28 mouse cellular contexts compared by ENCODE assay signal in genomic region chr5:72902876-72903516, GRCm38 (mm10). TPM values are rescaled to one million over a fixed set of nuclear protein-coding genes. Genes with fewer than 3 reads are reported as not detected.
DNase-seq lines count a peak whose midpoint lies in the region; ATAC-seq and TF ChIP-seq lines count a peak whose summit lies in the region.
"Had no signal": no experiment of that assay in that cellular context is flagged by ENCODE, and none has a peak within 500 bp of the region (broad histone marks: within the 10 kb centered on the region; RNA-seq: fewer than 3 reads in every experiment).

No protein-coding gene starts in this region.

- WGBS in heart, embryonic 12.5 days, result 75% methylated on average over 3 of the region's 3 CpGs
- WGBS in lung, postnatal 0 days, result 65% methylated on average over 3 of the region's 3 CpGs

- no peaks in the 10 kb centered on the region for H3K36me3 ChIP-seq in heart, embryonic 12.5 days
- no peaks in the 10 kb centered on the region for H3K36me3 ChIP-seq in lung, postnatal 0 days (ENCODE audit: insufficient read depth, low read length)
- H3K36me3 ChIP-seq: embryonic facial prominence, embryonic 13.5 days; hindbrain, embryonic 12.5 days; kidney, embryonic 15.5 days; limb, embryonic 10.5 days; liver, embryonic 15.5 days; lung, embryonic 15.5 days; midbrain, embryonic 12.5 days; neural tube, embryonic 12.5 days had no signal

- intact Hi-C loops in heart, postnatal 36 days (cut with DNase I), result no loop called here

- H3K27me3 ChIP-seq in heart, embryonic 12.5 days (replicated peaks), result no peaks in the 10 kb centered on the region
- no peaks in the 10 kb centered on the region for H3K27me3 ChIP-seq in lung, postnatal 0 days (replicated peaks; ENCODE audit: insufficient read depth, low read length)
- H3K27me3 ChIP-seq: embryonic facial prominence, embryonic 13.5 days; forebrain, embryonic 13.5 days; hindbrain, embryonic 12.5 days; kidney, embryonic 15.5 days; liver, embryonic 15.5 days; lung, embryonic 15.5 days; midbrain, embryonic 12.5 days; neural tube, embryonic 12.5 days; Patski had no signal

- no peak for DNase-seq in heart, postnatal 36 days
- DNase-seq in lung, postnatal 0 days (ENCODE audit: low spot score), result peak; percentile 77
- no peak for DNase-seq in lung, postnatal 14 days
- peak; percentile 77 for DNase-seq in R1 (ENCODE audit: low read depth, low spot score)
- no peak for DNase-seq in natural killer cell, adult 2 months (ENCODE audit: low spot score in 2 of 2)
- DNase-seq: adrenal gland, adult 8-10 months; cerebellum, adult 18-20 months; cerebellum, postnatal 14 days; liver; right cerebral cortex, postnatal 14 days; thymus, adult 2 months; thymus, postnatal 4 days had no signal

- H3K27ac ChIP-seq in heart, embryonic 12.5 days (ENCODE audit: poor library complexity, severe bottlenecking), result 0 out of 2 replicates have a peak overlapping the region, but pooled peaks have one; percentile 6
- peak overlapping the region; percentile 33; the same call in 1 of the 2 replicates for H3K27ac ChIP-seq in lung, postnatal 0 days (ENCODE audit: low read length)
- H3K27ac ChIP-seq: embryonic facial prominence, embryonic 13.5 days; forebrain, embryonic 13.5 days; hindbrain, embryonic 12.5 days; kidney, embryonic 15.5 days; limb, embryonic 10.5 days; liver, embryonic 15.5 days; lung, embryonic 15.5 days; macrophage; midbrain, embryonic 12.5 days; neural tube, embryonic 12.5 days; stomach, postnatal 0 days had no signal

- ATAC-seq in heart, embryonic 12.5 days (ENCODE audit: insufficient number of reproducible peaks, low FRiP score), result no peak
- ATAC-seq in lung, postnatal 0 days, result peak; percentile 7; the same call in 1 of the 2 replicates
- ATAC-seq in monocyte, adult 5-6 weeks (replicated peaks; ENCODE audit: insufficient number of reproducible peaks, low FRiP score, low TSS enrichment, poor library complexity, severe bottlenecking), result no peak
- ATAC-seq: activated CD4-positive, CD25-positive, alpha-beta regulatory T cell, adult 4 months; forebrain, embryonic 13.5 days; intestine, postnatal 0 days; Patski had no signal

- no peak for TF ChIP-seq EP300 in lung, postnatal 0 days (IDR thresholded peaks at IDR 0.05)

- peaks cover 36% of the 10 kb centered on the region for H3K4me1 ChIP-seq in heart, embryonic 12.5 days (replicated peaks)
- H3K4me1 ChIP-seq in lung, postnatal 0 days (ENCODE audit: insufficient read depth, low read depth, low read length), result no peaks in the 10 kb centered on the region
- H3K4me1 ChIP-seq: embryonic facial prominence, embryonic 13.5 days; hindbrain, embryonic 12.5 days; kidney, embryonic 15.5 days; limb, embryonic 10.5 days; neural tube, embryonic 12.5 days had no signal

- H3K9me3 ChIP-seq in heart, embryonic 12.5 days (replicated peaks), result no peaks in the 10 kb centered on the region
- H3K9me3 ChIP-seq in lung, postnatal 0 days (ENCODE audit: low read length), result no peaks in the 10 kb centered on the region
- H3K9me3 ChIP-seq: embryonic facial prominence, embryonic 13.5 days; forebrain, embryonic 13.5 days; hindbrain, embryonic 12.5 days; kidney, embryonic 15.5 days; limb, embryonic 10.5 days; liver, embryonic 15.5 days; lung, embryonic 15.5 days; midbrain, embryonic 12.5 days; neural tube, embryonic 12.5 days had no signal

- H3K4me3 ChIP-seq in heart, embryonic 12.5 days, result no peak overlapping the region
- H3K4me3 ChIP-seq in lung, postnatal 0 days (ENCODE audit: low read depth, low read length), result no peak overlapping the region
- H3K4me3 ChIP-seq: embryonic facial prominence, embryonic 13.5 days; forebrain, embryonic 13.5 days; hindbrain, embryonic 12.5 days; kidney, embryonic 15.5 days; limb, embryonic 10.5 days; liver, embryonic 15.5 days; lung, embryonic 15.5 days; midbrain, embryonic 12.5 days; neural tube, embryonic 12.5 days had no signal

- no peak for TF ChIP-seq CTCF in lung, postnatal 0 days (IDR thresholded peaks at IDR 0.05)

- no peak overlapping the region for H3K4me2 ChIP-seq in heart, embryonic 12.5 days
- H3K4me2 ChIP-seq in lung, postnatal 0 days (replicated peaks; ENCODE audit: low read depth, low read length), result no peak overlapping the region
- H3K4me2 ChIP-seq: embryonic facial prominence, embryonic 13.5 days; forebrain, embryonic 13.5 days; hindbrain, embryonic 12.5 days; kidney, embryonic 15.5 days; liver, embryonic 15.5 days; lung, embryonic 15.5 days; midbrain, embryonic 12.5 days; neural tube, embryonic 12.5 days had no signal

- no peak overlapping the region for H3K9ac ChIP-seq in heart, embryonic 12.5 days
- H3K9ac ChIP-seq in lung, postnatal 0 days (replicated peaks; ENCODE audit: low read depth), result no peak overlapping the region
- H3K9ac ChIP-seq: embryonic facial prominence, embryonic 13.5 days; forebrain, embryonic 13.5 days; hindbrain, embryonic 12.5 days; kidney, embryonic 15.5 days; liver, embryonic 15.5 days; lung, embryonic 15.5 days; midbrain, embryonic 12.5 days; neural tube, embryonic 12.5 days had no signal

RNA-seq across cellular contexts. Expression of gene Slain2, which starts 11.1 kb away (rescaled TPM):
- polyA plus RNA-seq in heart, embryonic 12.5 days (2016; fragmentation: Nextera tagmentation; extraction: Ambion mirVana), result 31.4 and 32.6 TPM in 2 replicates
- 100 to 1,000 TPM; 145 to 163 TPM for total RNA-seq in heart, postnatal 36 days (2021)
- 13.4 and 14.1 TPM in 2 replicates for polyA plus RNA-seq in lung, postnatal 0 days (2015; fragmentation: Nextera tagmentation; extraction: Ambion mirVana)
- total RNA-seq in monocyte, adult 5-6 weeks (2017), result 44.2 to 63.4 TPM (median 44.8 TPM) in 3 replicates

RNA-seq across cellular contexts. Expression of gene Tec, which starts 34.7 kb away (rescaled TPM):
- 17.1 TPM in 2 replicates for polyA plus RNA-seq in heart, embryonic 12.5 days (2016; fragmentation: Nextera tagmentation; extraction: Ambion mirVana)
- 10 to 100 TPM; 11.0 to 16.9 TPM for total RNA-seq in heart, postnatal 36 days (2021)
- polyA plus RNA-seq in lung, postnatal 0 days (2015; fragmentation: Nextera tagmentation; extraction: Ambion mirVana), result 4.2 and 4.6 TPM in 2 replicates
- 92.8 to 110 TPM (median 97.0 TPM) in 3 replicates for total RNA-seq in monocyte, adult 5-6 weeks (2017)

Comparison
In these comparisons a context has a peak if more than half of its experiments do, and no peak if none do; other contexts are left out.
1. DNase-seq: peak in lung, postnatal 0 days (single experiment) and R1 (single experiment); none in heart, postnatal 36 days (0 of 2), lung, postnatal 14 days (single experiment) and natural killer cell, adult 2 months (0 of 2).